Mouse (Mus musculus) megakaryocyte progenitor cell, adult 5-6 weeks (primary cell): Measurements from ENCODE around the gene Clpsl2. TPM values are rescaled to one million over a fixed set of nuclear protein-coding genes. Genes with fewer than 3 reads are reported as not detected.

ENCODE experiments used
- ATAC-seq: replicated peaks from 2 replicates; pipeline ENCODE4 v1.8.0; 2016; ENCODE audit warnings: mild to moderate bottlenecking, moderate TSS enrichment, inconsistent platforms; ENCODE audit not compliant: poor library complexity
- total RNA-seq, 2 experiments: library from RNA; stranded (forward) in 1 of 2; stranded (reverse) in 1 of 2; fragments of 157-497, 149-512 nt in 1 of 2; fragments of 200-1000 nt in 1 of 2; gene quantifications; 2 replicates each; pipeline versions ENCODE4 v1.2.3 to v1.2.4; 2015 to 2017

The Clpsl2 gene
- total RNA-seq (2015) = not detected in 2 replicates
- not detected in 2 replicates for total RNA-seq (2017)

DNA sequence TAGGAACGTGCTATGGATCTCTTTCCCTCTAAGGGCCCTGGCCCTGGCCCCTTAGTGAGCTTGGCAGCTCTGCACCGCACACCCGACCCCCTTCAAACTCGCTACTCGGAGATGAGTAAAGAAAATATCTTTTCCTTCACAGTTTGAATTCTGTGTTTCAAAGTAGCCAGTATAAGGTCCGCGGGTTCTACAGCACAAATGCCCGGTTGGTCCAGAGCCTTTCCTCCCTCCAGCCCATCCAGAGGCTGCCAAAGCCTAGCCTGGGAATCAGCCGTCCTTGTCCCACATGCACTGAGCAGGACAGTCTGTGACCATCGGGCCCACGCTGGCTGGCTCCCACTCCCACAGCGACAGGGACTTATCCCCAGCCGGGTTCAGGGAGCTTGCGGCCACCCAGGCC lies at the start of gene Clpsl2:
TSS of gene Clpsl2 (plus strand) at position 301 of the 400 bp plus-strand sequence.
- no peak for ATAC-seq

- ATAC-seq = no peak
Observed at GRCm38 (mm10) chr17:28500465-28500864, 48.7 kb upstream of the Clpsl2 start.

- 0 out of 2 replicates have a peak, but pooled peaks have one; percentile 34 for ATAC-seq
Observed at GRCm38 (mm10) chr17:28502196-28502821, 46.9 kb upstream of the Clpsl2 start.

DNA sequence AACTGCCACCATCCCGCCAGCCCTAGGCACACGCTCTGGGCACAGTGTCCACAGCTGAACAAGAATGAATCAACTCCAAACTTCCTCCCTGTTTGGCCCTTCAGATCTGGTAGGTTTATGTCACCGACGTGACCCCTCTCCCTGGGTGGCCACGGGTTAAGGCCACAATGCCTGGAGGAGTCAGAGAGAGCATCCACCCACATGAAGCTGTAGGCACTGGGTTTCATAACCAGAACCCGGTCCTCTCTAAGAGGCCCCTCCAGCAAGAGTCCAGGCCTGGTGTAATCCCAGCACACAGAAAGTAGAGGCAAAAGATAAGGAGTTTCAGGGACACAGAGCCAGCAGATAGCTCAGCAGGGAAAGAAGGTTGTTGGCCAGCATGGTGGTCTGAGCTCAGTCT lies 45.0 kb upstream of the Clpsl2 start:
- ATAC-seq = no peak

- ATAC-seq = no peak
Observed at GRCm38 (mm10) chr17:28505591-28505990, 43.6 kb upstream of the Clpsl2 start.

DNA sequence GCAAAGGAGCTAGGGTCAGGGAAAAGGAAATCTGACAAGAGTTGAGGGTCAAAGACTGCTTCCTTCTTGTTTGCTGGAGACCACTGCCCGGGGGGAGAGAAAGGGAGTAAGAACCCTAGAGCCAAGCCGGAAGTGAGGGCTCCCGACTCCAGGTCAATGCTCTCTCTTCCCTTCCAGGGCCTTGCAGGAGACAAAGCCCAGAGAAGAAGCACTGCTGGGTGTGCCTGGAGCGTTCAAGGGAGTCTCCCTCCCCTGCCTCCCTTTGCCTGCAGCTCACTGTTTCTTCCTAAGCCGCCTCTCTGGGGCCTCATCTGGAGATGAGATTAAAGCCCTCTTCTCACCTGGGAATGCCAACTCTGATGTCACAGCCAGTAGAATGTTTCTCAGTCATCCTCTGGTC lies 42.3 kb upstream of the Clpsl2 start:
- ATAC-seq = no peak

DNA sequence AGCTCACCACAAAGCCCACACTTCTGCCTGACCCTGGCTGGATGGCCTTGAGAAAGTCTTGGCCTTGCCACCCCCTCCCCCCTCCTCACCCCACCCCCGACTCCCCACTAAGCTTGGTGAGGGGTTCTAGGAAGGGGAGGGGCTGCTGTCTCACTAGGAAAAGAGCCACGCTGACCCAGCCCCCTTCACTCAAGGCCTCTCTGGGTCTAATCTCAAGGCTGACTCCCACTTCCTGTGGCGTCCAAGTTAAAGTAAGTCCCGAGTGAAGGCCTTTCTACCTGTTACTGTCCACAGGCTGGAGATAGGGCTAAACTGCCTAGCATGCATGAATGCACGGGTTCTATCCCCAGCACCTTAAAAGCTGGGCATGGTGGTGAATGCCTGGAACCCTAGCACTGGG lies 41.7 kb upstream of the Clpsl2 start:
- no peak for ATAC-seq

DNA sequence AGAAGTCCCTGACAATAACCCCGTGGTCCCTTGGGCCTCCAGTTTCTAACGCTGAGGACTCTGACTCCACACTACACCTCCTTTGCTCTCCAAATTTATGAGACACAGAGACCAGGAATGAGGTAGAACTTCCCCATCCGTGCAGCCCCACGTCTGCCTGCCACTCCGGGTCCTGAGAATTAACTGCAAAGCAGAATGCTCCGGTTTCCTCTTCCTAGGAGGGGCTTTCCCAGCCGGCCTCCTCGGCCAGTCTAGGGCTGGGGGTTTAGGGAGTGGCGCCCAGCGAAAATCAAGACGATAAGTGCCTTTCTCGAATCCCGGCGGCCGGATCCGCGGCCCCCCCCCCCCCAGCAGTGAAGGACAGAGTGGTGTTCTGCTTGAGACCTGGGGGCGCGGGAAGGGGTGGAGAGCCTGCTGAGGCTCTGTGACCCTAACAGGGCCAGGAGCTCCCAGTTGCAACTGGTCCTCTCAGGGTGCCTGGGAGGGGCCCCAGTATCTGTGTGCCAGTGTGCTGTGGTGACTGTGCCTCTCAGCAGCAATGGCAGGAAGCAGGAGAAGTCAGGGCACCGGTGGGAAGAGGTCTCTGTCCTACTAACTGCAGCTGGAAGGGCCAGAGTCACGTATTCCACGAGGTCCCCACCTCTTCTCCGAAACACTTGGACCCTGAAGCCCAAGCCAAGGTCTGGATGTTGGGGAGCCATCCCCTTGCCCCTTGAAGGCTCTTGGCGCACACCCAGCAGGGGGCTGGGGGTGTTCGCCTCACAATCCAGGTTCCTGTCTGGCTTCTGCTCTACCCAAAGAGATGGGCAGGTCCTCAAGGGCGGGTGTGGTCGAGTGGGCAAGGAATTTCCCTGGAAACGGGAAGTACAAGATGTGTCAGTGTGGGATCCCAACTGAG lies 38.5 kb upstream of the Clpsl2 start:
- ATAC-seq = 0 out of 2 replicates have a peak, but pooled peaks have one; percentile 13

- ATAC-seq = 0 out of 2 replicates have a peak, but pooled peaks have one; percentile 42
Observed at GRCm38 (mm10) chr17:28511616-28512541, 37.3 kb upstream of the Clpsl2 start.

- ATAC-seq = no peak
Observed at GRCm38 (mm10) chr17:28512696-28513095, 36.5 kb upstream of the Clpsl2 start.

DNA sequence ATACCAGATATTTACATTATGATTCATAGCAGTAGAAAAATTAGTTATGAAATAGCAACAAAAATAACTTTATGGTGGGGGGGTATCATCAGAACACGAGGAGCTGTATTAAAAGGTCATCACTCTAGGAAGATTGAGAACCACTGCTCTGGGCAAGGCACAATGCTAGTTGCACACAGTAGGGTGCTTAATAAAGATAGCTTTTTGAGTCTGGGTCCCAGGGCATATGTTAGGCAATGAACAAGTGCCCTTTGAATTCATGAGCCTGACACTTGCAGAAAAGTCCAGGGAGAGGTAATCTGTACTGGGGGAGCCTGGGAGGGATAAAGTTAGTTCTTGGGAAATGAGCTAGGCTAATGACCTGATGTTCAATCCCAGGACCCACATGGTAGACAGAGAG lies 35.9 kb upstream of the Clpsl2 start:
- ATAC-seq = no peak

DNA sequence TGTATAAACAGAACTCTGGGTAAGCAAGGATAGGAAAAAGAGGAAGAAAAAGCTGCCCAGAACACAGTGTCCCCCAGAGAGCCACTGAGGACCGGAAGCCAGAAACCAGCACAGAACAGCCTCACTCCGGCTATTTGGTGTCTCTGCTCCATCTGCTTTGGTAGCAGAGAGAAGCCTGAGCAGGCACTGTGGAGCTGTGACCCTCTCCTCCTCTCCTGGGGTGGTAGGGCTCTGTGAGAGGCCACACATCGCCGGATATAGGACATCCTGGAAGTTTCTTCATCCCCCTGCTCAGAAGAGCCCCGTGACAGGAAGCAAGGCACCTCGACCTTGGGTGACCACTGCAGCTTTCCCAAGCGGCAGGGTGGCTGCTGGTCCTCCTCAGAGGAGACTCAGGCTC lies 35.4 kb upstream of the Clpsl2 start:
- peak; percentile 15 for ATAC-seq

- no peak for ATAC-seq
Observed at GRCm38 (mm10) chr17:28514555-28514954, 34.7 kb upstream of the Clpsl2 start.

- ATAC-seq = 0 out of 2 replicates have a peak, but pooled peaks have one; percentile 14
Observed at GRCm38 (mm10) chr17:28515431-28516341, 33.5 kb upstream of the Clpsl2 start.

DNA sequence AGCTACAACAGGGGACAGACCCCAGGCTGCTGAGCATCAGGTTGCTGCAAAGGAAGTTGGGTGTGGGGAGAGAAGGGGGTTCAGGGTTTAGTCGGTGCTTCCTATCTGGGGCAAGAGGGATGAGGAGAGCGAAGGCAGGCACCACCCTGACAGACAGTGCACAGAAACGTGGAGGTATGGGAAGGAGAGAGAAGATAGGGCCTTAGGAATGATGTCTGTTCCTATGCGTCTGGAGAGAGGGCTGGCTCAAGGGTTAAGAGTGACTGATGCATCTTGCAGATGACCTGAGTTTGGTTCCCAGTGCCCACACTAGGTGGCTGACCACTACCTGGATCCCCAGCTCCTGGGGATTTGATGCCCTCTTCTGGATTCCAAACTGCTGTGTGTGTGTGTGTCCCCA lies 32.3 kb upstream of the Clpsl2 start:
- no peak for ATAC-seq

- no peak for ATAC-seq
Observed at GRCm38 (mm10) chr17:28517441-28517955, 31.7 kb upstream of the Clpsl2 start, which contains the start of gene Fkbp5. Gene Fkbp5, minus strand, starts transcription at chr17:28517527.

DNA sequence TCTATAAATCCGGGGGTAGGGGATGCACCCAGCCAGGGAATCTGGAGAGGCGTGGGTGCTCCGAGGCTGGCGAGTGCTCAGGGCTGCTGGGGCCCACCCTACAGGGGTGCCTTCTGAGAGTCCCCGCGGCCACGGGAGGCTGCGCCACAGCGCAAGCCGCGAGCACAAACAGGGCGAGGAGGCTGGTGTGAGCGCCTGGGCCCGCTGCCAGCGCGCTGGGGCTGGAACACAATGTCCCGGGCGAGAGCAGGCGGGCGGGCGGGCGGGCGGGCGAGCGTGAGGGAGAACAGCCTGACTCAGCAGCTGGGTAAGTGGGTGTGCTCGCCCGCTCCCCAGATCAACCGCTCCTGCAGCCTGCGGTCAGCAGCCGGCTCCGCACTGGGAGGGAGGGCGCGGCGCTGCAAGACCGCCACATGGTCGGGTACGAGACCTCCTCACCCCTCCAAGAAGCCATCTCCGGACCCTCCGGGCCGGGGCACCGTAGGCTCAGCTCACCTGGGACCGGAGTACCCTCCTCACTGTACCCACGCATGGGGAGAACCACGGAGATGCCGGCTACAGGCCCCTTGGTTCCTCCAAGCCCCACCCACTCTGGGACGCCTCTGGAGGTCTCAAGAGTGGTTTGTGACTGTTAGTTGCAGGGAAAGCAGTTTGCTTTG lies 31.1 kb upstream of the Clpsl2 start:
- peak; percentile 60 for ATAC-seq

DNA sequence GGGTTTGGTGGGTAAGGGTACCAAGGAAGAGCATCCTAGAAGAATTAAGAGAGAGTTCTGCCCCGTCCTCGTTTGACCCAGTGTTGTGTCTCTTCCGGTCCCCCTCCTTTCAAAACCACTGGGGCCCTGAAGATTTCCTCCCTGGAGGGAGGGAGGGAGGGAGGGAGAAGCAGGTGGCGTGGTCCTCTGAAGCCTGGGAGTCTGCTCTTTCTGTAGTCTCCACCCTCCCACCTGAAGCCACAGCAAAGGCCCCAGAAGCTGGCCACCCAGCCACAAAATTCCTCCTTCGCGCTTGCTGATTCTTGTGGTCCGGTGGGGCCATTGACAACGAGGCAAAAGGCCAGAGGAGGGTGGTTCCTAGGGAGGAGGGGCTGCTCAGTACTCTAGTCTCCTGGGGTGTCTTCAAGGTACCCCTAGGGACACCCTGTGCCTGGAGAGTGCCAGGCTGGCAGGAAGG lies 30.6 kb upstream of the Clpsl2 start:
- 0 out of 2 replicates have a peak, but pooled peaks have one; percentile 3 for ATAC-seq

GRCm38 (mm10) chr17:28519827-28520226 lies 29.4 kb upstream of the Clpsl2 start:
- no peak for ATAC-seq
